Mouse (Mus musculus): Measurements from ENCODE around the gene Usp24.

The Usp24 gene

GRCm38 (mm10) chr4:106490620-106491019, 174.6 kb downstream of the Usp24 start:
- DNase-seq (ENCODE audit: low read depth, low spot score): no peak
